Mouse (Mus musculus): ENCODE measurements at regions not wholly inside any gene's neighbourhood (a gene's known extent, or its start where the extent isn't known, plus 50 kb on each side); places are given as distances from the start of the nearest gene placed in this dataset.

DNA sequence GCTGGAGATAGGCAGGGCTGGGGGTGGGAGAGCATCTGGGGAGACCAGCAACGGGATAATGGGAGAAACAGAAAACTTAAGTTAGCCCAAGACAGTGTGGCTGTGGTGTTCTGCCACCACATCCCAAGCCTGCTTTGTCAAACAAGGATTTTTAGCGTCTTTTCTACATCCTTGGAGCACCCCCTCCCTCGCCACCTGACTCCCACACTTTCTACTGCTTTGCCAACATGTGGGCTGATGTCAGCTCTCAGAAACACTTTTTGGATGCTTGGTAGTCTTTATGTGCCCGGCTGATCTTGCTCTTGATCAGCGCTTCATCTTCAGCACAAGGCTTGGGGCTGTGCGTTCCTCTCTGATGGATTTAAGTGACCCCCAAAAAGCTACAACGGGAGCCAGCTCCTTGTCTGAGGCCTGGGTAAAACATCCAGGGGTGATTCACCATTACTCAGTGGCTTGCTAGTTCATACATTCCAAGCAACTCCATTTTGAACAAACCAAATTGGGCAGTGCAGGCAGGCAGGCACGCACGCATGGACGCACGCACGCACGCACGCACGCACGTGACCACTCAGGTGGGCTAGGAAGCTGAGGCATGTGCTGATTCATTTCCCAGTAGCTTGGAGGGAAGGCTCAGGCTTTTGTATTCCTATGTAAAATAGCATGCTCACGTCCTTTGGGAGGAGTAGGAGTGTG lies 260.6 kb upstream of the Gm10131 start:
- Histone ChIP-seq H3ac (ENCODE audit: control insufficient read depth, insufficient read length, low read depth) (no peak overlapping the region), H3K27me3 (ENCODE audit: control insufficient read depth, insufficient read depth, insufficient read length) (no peaks in the 10 kb centered on the region), H3K79me3 (ENCODE audit: low read depth) (no peaks in the 10 kb centered on the region), H3K4me3 (ENCODE audit: insufficient read depth, poor library complexity, severe bottlenecking) (no peak overlapping the region), H3K36me3 (ENCODE audit: control insufficient read depth, insufficient read depth) (no peaks in the 10 kb centered on the region), H3K79me2 (ENCODE audit: control insufficient read depth, insufficient read depth) (no peaks in the 10 kb centered on the region)
- TF ChIP-seq CTCF (IDR thresholded peaks at IDR 0.05; ENCODE audit: control insufficient read depth, insufficient read depth, insufficient read length) (no peak), MYOD1 (IDR thresholded peaks at IDR 0.05; ENCODE audit: control insufficient read depth, insufficient read length, low read depth) (no peak), MYOG (IDR thresholded peaks at IDR 0.05; ENCODE audit: control insufficient read depth, extremely low read depth, insufficient read length) (no peak), FOSL1 (IDR thresholded peaks at IDR 0.05; ENCODE audit: insufficient read depth, low read length, poor library complexity, severe bottlenecking) (no peak), MAX (IDR thresholded peaks at IDR 0.05) (no peak)

DNA sequence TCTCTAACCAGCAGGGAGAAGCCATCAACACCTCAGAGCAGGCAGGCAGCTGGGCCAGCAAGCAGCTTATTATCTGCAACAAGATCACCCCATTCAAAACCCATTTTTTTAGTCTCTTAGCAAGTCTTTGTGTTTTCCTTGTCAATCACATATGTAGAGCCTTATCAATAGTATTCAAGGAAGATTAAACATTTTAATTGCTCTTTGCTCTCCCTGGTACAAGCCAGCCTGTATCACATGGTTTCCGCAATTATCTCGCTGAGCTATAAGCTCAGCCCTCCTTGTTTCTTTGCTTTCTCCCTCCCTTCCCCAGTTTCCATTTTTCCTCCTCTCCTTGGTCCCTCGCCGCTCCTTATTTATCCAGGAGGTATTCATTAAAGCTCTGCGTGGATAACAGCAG lies 259.9 kb upstream of the Gm10131 start:
- H3K79me3 ChIP-seq (ENCODE audit: low read depth), result no peaks in the 10 kb centered on the region
- no peak for TF ChIP-seq USF1 (IDR thresholded peaks at IDR 0.05; ENCODE audit: low read depth)
- TF ChIP-seq MAX (IDR thresholded peaks at IDR 0.05), result no peak
- no peak for TF ChIP-seq MYOG (IDR thresholded peaks at IDR 0.05; ENCODE audit: control insufficient read depth, extremely low read depth, insufficient read length)
- no peak for TF ChIP-seq CEBPB (IDR thresholded peaks at IDR 0.05; ENCODE audit: low read depth)
- no peak for TF ChIP-seq FOSL1 (IDR thresholded peaks at IDR 0.05; ENCODE audit: insufficient read depth, low read length, poor library complexity, severe bottlenecking)
- TF ChIP-seq MYOD1 (IDR thresholded peaks at IDR 0.05; ENCODE audit: control insufficient read depth, insufficient read length, low read depth), result no peak
- no peak for TF ChIP-seq CTCF (IDR thresholded peaks at IDR 0.05; ENCODE audit: control insufficient read depth, insufficient read depth, insufficient read length)
- H3K36me3 ChIP-seq (ENCODE audit: control insufficient read depth, insufficient read depth), result no peaks in the 10 kb centered on the region
- no peak overlapping the region for H3K4me3 ChIP-seq (ENCODE audit: insufficient read depth, poor library complexity, severe bottlenecking)
- H3K27me3 ChIP-seq (ENCODE audit: control insufficient read depth, insufficient read depth, insufficient read length), result no peaks in the 10 kb centered on the region
- H3ac ChIP-seq (ENCODE audit: control insufficient read depth, insufficient read length, low read depth), result no peak overlapping the region
- no peaks in the 10 kb centered on the region for H3K79me2 ChIP-seq (ENCODE audit: control insufficient read depth, insufficient read depth)

DNA sequence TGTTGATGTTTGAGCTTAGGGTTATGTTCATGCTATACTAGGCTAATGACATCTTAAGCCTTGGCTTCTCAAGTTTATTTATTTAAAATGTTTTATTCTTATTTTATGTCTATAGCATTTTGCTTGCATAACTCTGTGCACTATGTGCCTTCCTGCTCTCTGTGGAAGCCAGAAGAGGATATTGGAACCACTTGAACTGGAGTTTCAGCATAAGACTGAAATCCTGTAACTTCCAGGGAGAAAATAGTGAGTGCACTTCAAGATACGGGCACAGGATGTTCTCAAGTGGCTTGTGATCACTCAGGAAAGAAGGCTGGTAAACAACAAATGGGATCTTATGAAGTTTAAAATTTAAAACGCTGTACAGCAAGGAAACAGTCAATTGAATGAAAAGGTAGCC lies 257.0 kb upstream of the Gm10131 start:
- TF ChIP-seq MYOG (IDR thresholded peaks at IDR 0.05; ENCODE audit: control insufficient read depth, extremely low read depth, insufficient read length) (no peak), CTCF (IDR thresholded peaks at IDR 0.05; ENCODE audit: control insufficient read depth, insufficient read depth, insufficient read length) (no peak), MYOD1 (IDR thresholded peaks at IDR 0.05; ENCODE audit: control insufficient read depth, insufficient read length, low read depth) (no peak), MAX (IDR thresholded peaks at IDR 0.05) (no peak), USF1 (IDR thresholded peaks at IDR 0.05; ENCODE audit: low read depth) (no peak), FOSL1 (IDR thresholded peaks at IDR 0.05; ENCODE audit: insufficient read depth, low read length, poor library complexity, severe bottlenecking) (no peak), CEBPB (IDR thresholded peaks at IDR 0.05; ENCODE audit: low read depth) (no peak)

DNA sequence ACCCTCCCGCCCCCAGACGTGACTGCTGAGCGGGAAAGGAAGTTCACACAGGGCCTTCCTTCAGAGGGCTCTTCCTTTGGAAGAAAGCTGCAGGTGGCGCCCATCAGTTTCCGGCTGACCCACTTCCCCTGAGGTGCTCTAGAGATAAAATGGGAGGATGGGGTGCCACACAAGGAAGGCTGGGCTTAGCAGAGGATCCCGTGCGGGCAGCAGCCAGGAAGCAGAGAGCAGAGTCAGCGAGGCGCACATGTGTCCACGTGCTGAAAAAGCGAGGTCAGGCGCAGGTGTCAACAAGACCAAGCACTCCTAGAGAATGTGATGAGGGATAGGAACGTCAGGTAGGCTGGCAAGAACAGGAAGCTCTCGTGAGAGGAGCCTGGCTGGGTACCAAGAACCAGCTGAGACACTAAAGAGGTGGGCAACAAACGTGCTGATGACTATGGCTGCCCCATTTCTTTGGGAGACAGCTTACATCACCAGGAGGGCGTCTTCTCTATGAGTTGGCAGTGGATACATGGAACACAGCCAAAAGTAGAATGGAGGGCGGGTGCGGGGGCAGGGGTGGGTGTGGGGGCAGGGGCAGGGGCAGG lies 253.0 kb upstream of the Gm10131 start:
- Histone ChIP-seq H3K36me3 (ENCODE audit: control insufficient read depth, insufficient read depth) (no peaks in the 10 kb centered on the region), H3K27me3 (ENCODE audit: control insufficient read depth, insufficient read depth, insufficient read length) (no peaks in the 10 kb centered on the region), H3ac (ENCODE audit: control insufficient read depth, insufficient read length, low read depth) (no peak overlapping the region), H3K4me3 (ENCODE audit: insufficient read depth, poor library complexity, severe bottlenecking) (no peak overlapping the region), H3K79me2 (ENCODE audit: control insufficient read depth, insufficient read depth) (no peaks in the 10 kb centered on the region), H3K79me3 (ENCODE audit: low read depth) (no peaks in the 10 kb centered on the region)
- TF ChIP-seq CTCF (IDR thresholded peaks at IDR 0.05; ENCODE audit: control insufficient read depth, insufficient read depth, insufficient read length) (no peak), MYOD1 (IDR thresholded peaks at IDR 0.05; ENCODE audit: control insufficient read depth, insufficient read length, low read depth) (no peak), USF1 (IDR thresholded peaks at IDR 0.05; ENCODE audit: low read depth) (no peak), CEBPB (IDR thresholded peaks at IDR 0.05; ENCODE audit: low read depth) (no peak), MAX (IDR thresholded peaks at IDR 0.05) (no peak), MYOG (IDR thresholded peaks at IDR 0.05; ENCODE audit: control insufficient read depth, extremely low read depth, insufficient read length) (no peak), FOSL1 (IDR thresholded peaks at IDR 0.05; ENCODE audit: insufficient read depth, low read length, poor library complexity, severe bottlenecking) (no peak)

More for the DNA sequence above, 257.0 kb upstream of the Gm10131 start:
- H3K36me3 ChIP-seq (ENCODE audit: control insufficient read depth, insufficient read depth), result no peaks in the 10 kb centered on the region
- no peaks in the 10 kb centered on the region for H3K79me3 ChIP-seq (ENCODE audit: low read depth)
- no peak overlapping the region for H3ac ChIP-seq (ENCODE audit: control insufficient read depth, insufficient read length, low read depth)
- no peak overlapping the region for H3K4me3 ChIP-seq (ENCODE audit: insufficient read depth, poor library complexity, severe bottlenecking)
- no peaks in the 10 kb centered on the region for H3K27me3 ChIP-seq (ENCODE audit: control insufficient read depth, insufficient read depth, insufficient read length)
- H3K79me2 ChIP-seq (ENCODE audit: control insufficient read depth, insufficient read depth), result no peaks in the 10 kb centered on the region

DNA sequence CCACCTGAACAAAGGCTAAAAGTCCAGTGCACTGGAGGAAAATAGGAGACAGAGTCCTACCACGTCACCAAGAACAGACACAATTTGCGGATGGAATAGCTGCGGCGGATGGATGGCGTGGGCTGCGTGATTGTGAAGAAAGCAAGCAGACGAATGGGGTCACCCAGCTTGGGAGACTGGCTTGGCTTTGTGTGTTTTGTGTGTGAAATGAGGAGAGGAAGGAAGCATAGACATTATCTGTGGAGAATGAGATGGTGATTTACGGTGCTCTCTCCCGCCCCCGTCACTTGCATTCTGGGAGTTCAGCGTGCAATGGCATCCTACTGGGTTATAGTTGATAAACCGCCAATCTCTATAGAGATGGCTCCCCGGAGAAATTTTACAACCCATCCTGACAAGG lies 252.1 kb upstream of the Gm10131 start:
- H3K79me2 ChIP-seq (ENCODE audit: control insufficient read depth, insufficient read depth), result no peaks in the 10 kb centered on the region
- H3K4me3 ChIP-seq (ENCODE audit: insufficient read depth, poor library complexity, severe bottlenecking), result no peak overlapping the region
- H3K27me3 ChIP-seq (ENCODE audit: control insufficient read depth, insufficient read depth, insufficient read length), result no peaks in the 10 kb centered on the region
- H3K36me3 ChIP-seq (ENCODE audit: control insufficient read depth, insufficient read depth), result no peaks in the 10 kb centered on the region
- no peaks in the 10 kb centered on the region for H3K79me3 ChIP-seq (ENCODE audit: low read depth)
- TF ChIP-seq USF1 (IDR thresholded peaks at IDR 0.05; ENCODE audit: low read depth), result no peak
- no peak for TF ChIP-seq MYOG (IDR thresholded peaks at IDR 0.05; ENCODE audit: control insufficient read depth, extremely low read depth, insufficient read length)
- TF ChIP-seq MAX (IDR thresholded peaks at IDR 0.05), result no peak
- TF ChIP-seq CEBPB (IDR thresholded peaks at IDR 0.05; ENCODE audit: low read depth), result no peak
- no peak for TF ChIP-seq CTCF (IDR thresholded peaks at IDR 0.05; ENCODE audit: control insufficient read depth, insufficient read depth, insufficient read length)
- no peak for TF ChIP-seq FOSL1 (IDR thresholded peaks at IDR 0.05; ENCODE audit: insufficient read depth, low read length, poor library complexity, severe bottlenecking)
- no peak for TF ChIP-seq MYOD1 (IDR thresholded peaks at IDR 0.05; ENCODE audit: control insufficient read depth, insufficient read length, low read depth)
- H3ac ChIP-seq (ENCODE audit: control insufficient read depth, insufficient read length, low read depth), result no peak overlapping the region

All from C2C12 (cell line).